Mouse (Mus musculus) embryonic fibroblast, embryonic 13.5 days (primary cell): ENCODE results near the gene Nup93.

Experiments
- CTCF ChIP-seq: IDR thresholded peaks from 2 replicates; pipeline ENCODE4 v1.5.1; 2011; ENCODE audit warnings: mild to moderate bottlenecking, control low read depth, low read length, moderate library complexity, borderline replicate concordance; ENCODE audit not compliant: insufficient read depth
- POLR2A ChIP-seq: IDR thresholded peaks from 2 replicates; pipeline ENCODE4 v1.6.1; 2011; ENCODE audit warnings: low read depth, mild to moderate bottlenecking, control low read depth, low read length, moderate library complexity

GRCm38 (mm10) chr8:94204043-94204442 lies 10.3 kb upstream of the Nup93 start:
- no peak for TF ChIP-seq CTCF
- no peak for TF ChIP-seq POLR2A
